Mouse (Mus musculus): ENCODE results near the gene Hc. TPM values are rescaled to one million over a fixed set of nuclear protein-coding genes. Genes with fewer than 3 reads are reported as not detected.

Gene Hc
- total RNA-seq, 4 experiments from 2014 or later, result 0.21 TPM; not detected in 3

DNA sequence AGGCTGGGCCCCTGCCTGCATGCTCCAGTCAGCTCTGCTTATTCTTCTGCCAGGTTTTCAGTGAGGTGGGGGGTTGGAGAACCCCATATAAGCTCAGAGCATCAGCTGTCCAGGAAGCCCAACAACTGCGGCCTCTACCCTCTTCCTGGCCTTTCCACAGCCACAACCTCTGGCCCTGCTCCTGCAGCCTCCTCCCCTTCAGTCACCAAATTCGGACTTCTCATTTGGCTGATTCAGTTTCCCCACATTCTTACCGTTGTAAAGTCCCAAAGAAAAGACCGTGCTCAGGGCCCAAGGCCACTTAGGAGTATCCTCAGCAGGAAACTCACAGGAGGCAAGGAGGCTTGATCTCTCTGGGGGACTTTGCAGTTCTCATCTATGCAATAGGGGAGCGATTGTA lies 104.3 kb downstream of the Hc start:
- DNase-seq (ENCODE audit: low spot score in 2 of 2), result no peak

DNA sequence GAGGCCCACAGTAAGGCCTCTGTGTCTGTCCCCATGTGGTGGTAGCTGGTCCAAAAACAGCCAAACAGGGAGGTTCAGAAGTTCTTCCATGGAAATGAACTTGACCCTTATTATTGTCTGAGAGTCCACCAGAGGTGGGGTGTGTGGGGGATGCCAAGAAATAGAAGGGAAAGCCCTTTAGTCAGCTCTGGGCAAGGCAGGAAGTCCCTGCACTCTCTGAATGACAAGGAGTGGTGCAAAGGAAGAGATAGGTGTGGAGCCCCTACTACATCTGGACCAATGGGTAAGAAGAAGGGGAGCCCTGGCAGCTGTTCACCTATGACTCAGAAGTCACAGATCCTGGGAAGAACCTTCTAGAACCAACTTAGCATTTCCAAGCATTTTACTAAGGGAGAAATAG lies 106.9 kb downstream of the Hc start:
- no peak for DNase-seq (ENCODE audit: low spot score in 2 of 2)

GRCm38 (mm10) chr2:34953547-34954116 lies 107.6 kb downstream of the Hc start:
- DNase-seq (ENCODE audit: low spot score in 2 of 2), result no peak

DNA sequence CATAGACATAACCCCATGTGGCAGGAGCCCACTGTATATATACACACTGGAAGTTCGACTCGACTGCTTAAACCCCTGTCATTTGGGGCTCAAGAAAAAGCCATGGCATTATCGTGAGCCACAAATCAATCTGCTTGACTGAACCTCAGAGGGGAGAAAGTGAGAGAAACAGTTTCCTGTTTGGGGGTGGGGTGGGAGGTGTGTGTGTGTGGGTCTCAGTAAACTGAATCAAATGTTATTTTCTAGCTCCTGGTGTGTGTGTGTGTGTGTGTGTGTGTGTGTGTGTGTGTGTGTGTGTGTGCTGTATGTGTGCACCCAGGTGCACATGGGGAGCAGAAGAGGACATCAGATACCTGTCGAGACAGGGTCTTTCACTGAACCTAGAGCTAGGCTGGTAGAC lies 108.2 kb downstream of the Hc start:
- DNase-seq (ENCODE audit: low spot score in 2 of 2), result no peak

- no peak for DNase-seq (ENCODE audit: low spot score in 2 of 2)
These were observed 109.8 kb downstream of the Hc start for GRCm38 (mm10) chr2:34951469-34951868.

DNA sequence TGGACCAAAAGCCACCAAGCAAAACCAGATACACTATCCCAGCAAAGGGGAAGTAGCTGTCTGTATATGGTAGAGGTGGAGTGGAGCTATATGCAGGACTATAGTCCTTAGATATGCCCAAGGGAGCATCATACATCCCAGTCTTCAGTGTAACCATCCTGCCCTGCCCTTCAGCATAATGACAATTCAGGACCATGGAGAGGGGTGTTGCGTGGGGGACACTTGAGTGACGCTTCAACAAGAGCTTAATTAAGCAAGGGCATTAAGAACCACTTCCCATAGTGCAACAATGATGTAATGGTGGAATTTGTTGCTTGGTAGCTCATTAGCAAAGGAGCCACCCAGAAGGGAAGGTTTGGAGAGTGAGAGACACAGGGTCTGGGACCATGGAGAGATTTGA lies 112.6 kb downstream of the Hc start:
- no peak for DNase-seq (ENCODE audit: low spot score in 2 of 2)

- DNase-seq (ENCODE audit: low spot score in 2 of 2), result no peak
These were observed 115.2 kb downstream of the Hc start for GRCm38 (mm10) chr2:34946046-34946445.

GRCm38 (mm10) chr2:34945580-34945979 lies 115.7 kb downstream of the Hc start:
- no peak for DNase-seq (ENCODE audit: low spot score in 2 of 2)

DNA sequence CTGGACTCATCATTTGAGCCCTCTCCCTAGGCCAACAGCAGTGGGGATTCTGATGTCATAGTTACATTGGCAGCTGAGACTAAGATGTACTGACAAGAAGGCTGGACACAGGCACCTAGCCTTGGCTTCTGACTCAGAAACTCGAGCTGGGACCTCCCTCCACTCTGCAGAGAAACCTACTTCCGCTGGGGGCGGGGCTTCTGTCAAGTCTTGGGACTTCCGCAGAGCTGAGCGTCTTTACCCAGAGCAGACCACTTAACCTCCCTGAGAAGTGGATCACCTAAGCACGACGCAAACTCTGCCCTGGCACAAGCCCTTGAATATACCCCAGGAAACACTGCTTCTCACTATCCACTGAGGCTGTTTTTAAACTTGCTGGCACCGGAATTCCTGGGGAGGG lies 116.5 kb downstream of the Hc start:
- DNase-seq (ENCODE audit: low spot score in 2 of 2), result peak; percentile 17 to 25

DNA sequence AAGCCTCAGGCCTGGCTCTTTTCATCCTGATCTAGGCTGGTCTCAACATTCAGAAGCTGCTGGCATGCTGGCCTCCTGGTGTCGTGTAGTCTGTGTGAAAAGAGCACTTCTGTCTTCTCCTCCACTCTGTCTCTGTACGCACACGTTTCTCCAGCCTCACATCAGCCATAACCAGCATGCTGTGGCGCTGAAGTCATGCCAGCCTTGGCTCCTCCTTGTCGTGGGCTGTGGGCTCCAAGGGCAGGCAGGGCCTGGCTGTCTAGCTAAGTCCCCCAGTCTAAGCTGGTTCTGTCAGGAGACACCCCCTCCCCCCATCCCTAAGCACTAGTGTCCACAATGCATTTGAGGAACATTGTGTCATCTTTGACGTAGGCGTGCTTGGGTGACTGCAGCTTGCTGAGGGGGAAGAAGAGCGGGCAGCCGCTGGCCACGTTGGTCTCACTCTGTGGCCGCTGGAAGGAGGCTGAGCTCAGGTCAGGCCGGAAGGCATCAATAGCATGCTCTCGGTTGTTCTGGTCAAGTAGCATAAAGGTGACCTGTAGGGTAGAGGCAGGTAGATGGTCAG lies 117.6 kb downstream of the Hc start:
- no peak for DNase-seq (ENCODE audit: low spot score in 2 of 2)

DNA sequence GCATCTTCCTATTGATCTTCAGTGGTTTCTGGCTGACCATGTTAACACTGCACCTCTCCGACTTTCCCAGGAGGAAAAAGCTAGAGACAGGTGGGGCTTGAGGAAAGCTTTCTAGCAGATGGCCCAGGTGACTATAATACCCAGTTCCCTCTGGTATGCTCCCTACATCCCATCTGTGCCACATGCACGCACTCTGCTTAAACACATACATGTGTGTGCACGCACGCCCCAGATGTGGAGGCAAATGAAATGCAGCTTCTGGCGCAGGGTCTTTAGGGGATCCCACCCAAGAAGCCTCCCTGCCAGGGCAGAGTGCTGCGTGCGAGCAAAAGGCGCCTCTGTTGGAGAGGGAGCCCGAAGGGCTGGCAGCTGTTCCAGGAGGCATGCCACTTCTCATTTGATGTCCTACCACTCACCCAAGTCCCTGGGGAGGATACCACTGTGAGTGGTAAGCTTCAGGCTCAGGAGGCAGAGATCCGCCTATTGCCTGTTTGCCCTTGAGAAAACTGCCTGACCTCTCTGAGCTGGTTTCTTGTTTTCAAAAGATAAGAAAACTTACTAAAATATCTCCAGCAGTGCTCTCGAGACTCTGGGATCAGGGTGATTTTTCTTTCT lies 120.1 kb downstream of the Hc start:
- no peak for DNase-seq (ENCODE audit: low spot score in 2 of 2)

GRCm38 (mm10) chr2:34940246-34940645 lies 121.0 kb downstream of the Hc start:
- DNase-seq (ENCODE audit: low spot score in 2 of 2), result no peak

DNA sequence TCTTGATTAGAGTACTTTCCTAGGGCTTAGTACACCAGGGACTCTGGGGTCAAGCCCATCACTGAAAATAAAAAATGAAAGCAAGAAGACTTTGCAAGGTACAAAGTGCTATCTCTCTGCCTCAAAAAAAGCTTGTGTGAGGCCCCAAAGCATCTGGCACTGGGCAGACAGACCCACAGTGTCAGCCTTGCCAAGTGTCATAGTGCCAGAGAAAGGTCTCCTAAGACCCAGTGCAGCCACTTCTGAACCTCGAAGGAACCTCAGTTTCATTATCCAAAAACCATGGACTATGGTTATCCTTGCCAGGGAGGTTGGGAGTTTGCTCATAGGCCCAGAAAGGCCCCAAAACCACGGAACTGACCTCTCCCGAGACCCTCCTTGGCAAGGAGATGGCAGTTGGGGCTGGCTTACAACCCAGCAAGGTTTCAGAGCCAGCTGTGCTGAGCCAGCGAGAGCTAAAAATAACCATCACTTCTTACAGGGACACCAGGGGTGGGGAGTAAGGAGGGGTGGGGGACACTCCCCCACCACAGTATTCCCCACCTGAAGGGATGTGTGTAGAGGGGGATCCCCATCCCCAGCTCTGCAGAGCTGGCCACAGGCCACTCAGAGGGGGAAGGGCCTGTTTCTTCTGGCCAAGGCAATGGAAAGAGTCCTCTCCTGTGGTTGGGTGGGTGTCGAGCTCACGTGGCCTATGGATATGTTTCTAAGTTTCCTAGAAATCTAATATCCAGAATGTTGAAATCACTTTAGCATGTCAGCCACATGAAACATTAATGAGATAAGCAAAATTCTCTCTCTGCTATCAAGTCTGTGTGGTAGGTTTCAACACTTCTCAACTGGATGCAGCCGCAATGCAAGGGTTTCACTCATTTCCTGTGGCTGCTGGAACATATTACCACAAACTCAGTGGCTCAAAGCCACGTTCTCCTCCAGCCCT lies 122.7 kb downstream of the Hc start:
- peak; percentile 10 to 34 for DNase-seq (ENCODE audit: low spot score in 2 of 2)

DNA sequence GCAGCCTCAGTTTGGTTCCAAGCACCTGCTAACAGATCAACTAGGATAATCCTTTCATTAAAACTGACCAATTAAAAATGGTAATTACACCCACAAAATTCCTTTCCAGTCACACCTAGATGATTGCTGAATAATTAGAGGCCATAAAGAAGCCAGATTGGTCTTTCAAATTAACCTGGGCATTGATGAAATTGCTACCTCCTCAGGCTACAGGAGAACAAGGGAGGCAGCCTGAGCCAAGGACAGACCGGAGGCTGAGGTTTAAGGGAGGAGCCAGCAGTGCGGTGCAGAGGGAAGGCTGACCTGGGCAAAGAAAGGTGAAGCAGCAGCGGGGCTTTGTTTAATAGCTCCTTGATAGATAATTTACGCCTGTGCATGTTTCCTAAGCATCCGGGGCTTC lies 123.8 kb downstream of the Hc start:
- DNase-seq (ENCODE audit: low spot score in 2 of 2), result no peak

Other genes with a start within 250 kb of the Hc start
- 10 to 100 TPM; 53.0 to 58.9 (median 56.3) TPM for gene Fbxw2, start 235.1 kb downstream of the Hc start, total RNA-seq (2022)
- gene Gm34653, start 228.4 kb downstream of the Hc start, total RNA-seq (2022), result under 1 TPM in 3 of 4 experiments, not detected in 1; 0.15 to 0.19 (median 0.18) TPM
- under 1 TPM; 0.20 to 0.31 (median 0.22) TPM for gene Cutal, start 187.0 kb downstream of the Hc start, total RNA-seq (2022)
- 10 to 100 TPM; 11.0 to 18.6 (median 15.5) TPM for gene Psmd5, start 186.5 kb downstream of the Hc start, total RNA-seq (2022)
- gene Phf19, start 147.4 kb downstream of the Hc start, total RNA-seq (2022), result 1 to 10 TPM in 1 of 4 experiments, under 1 TPM in 3; 0.29 to 1.1 (median 0.46) TPM
- gene Traf1, start 99.7 kb downstream of the Hc start, total RNA-seq (2022), result 1 to 10 TPM in 1 of 4 experiments, under 1 TPM in 2, not detected in 1; 0.27 to 1.4 (median 0.58) TPM
- gene AI182371, start 40.1 kb upstream of the Hc start, total RNA-seq (2022), result under 1 TPM in 1 of 4 experiments, not detected in 3; 0.16 TPM
- gene Cntrl, start 48.1 kb upstream of the Hc start, total RNA-seq (2022), result 1 to 10 TPM; 4.1 to 6.0 (median 4.6) TPM
- 10 to 100 TPM; 70.2 to 83.8 (median 76.1) TPM for gene Rab14, start 139.7 kb upstream of the Hc start, total RNA-seq (2022)
- 100 to 1,000 TPM; 276 to 604 (median 428) TPM for gene Gsn, start 194.9 kb upstream of the Hc start, total RNA-seq (2022)

Measured in gastrocnemius, adult 8-10 months (tissue).